Mouse (Mus musculus): Measurements from ENCODE around the gene Wscd1.

The Wscd1 gene

GRCm38 (mm10) chr11:71771074-71771473, 21.4 kb downstream of the Wscd1 start:
- H3K36me3 ChIP-seq (ENCODE audit: insufficient read depth, low read length): no peaks in the 10 kb centered on the region; the same call in 1 of the 2 replicates
- TF ChIP-seq CTCF (conservative IDR thresholded peaks at IDR 0.05; ENCODE audit: low read length): no peak
- H3K4me3 ChIP-seq (replicated peaks; ENCODE audit: low read length): no peak overlapping the region
- no peaks in the 10 kb centered on the region for H3K9me3 ChIP-seq (ENCODE audit: low read length)
- peaks cover 74% of the 10 kb centered on the region for H3K4me1 ChIP-seq (replicated peaks; ENCODE audit: low read depth, low read length)
- peaks cover 16% of the 10 kb centered on the region for H3K27me3 ChIP-seq (ENCODE audit: insufficient read depth, low read length)

DNA sequence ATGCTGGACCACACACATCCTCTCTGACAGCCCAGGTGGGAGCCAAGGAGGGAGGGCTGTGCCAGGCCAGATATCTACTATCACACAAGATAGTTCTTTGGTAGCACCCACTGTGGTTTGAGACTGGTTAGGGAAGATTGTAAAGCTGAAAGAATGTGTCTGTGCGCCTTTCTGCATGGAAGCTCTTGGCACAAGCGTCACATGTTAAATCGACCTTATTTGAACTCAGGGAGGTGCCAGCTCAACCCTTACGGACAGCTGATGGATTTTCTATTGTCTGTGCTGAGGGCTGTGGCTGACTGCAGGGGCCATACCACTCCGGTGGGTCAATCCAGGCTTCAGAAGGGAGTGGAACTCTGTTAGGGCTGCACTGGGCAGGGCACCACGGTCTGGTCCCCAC, 22.3 kb downstream of the Wscd1 start:
- Histone ChIP-seq H3K4me3 (replicated peaks; ENCODE audit: low read length) (no peak overlapping the region), H3K9me3 (ENCODE audit: low read length) (no peaks in the 10 kb centered on the region), H3K36me3 (ENCODE audit: insufficient read depth, low read length) (no peaks in the 10 kb centered on the region; the same call in 1 of the 2 replicates), H3K27me3 (ENCODE audit: insufficient read depth, low read length) (peaks cover 16% of the 10 kb centered on the region), H3K4me1 (replicated peaks; ENCODE audit: low read depth, low read length) (peaks cover 64% of the 10 kb centered on the region)
- no peak for TF ChIP-seq POU5F1 (IDR thresholded peaks at IDR 0.05; ENCODE audit: borderline replicate concordance, low read length)
- no peak for TF ChIP-seq CTCF (conservative IDR thresholded peaks at IDR 0.05; ENCODE audit: low read length)
- TF ChIP-seq NANOG (IDR thresholded peaks at IDR 0.05; ENCODE audit: borderline replicate concordance, low read length): no peak

- H3K27me3 ChIP-seq (ENCODE audit: insufficient read depth, low read length): peaks cover 16% of the 10 kb centered on the region
- H3K36me3 ChIP-seq (ENCODE audit: insufficient read depth, low read length): no peaks in the 10 kb centered on the region; the same call in 1 of the 2 replicates
- H3K4me3 ChIP-seq (replicated peaks; ENCODE audit: low read length): no peak overlapping the region
- no peaks in the 10 kb centered on the region for H3K9me3 ChIP-seq (ENCODE audit: low read length)
- H3K4me1 ChIP-seq (replicated peaks; ENCODE audit: low read depth, low read length): peaks cover 62% of the 10 kb centered on the region
- TF ChIP-seq CTCF (conservative IDR thresholded peaks at IDR 0.05; ENCODE audit: low read length) (no peak), POU5F1 (IDR thresholded peaks at IDR 0.05; ENCODE audit: borderline replicate concordance, low read length) (no peak), NANOG (IDR thresholded peaks at IDR 0.05; ENCODE audit: borderline replicate concordance, low read length) (no peak)
Observed at GRCm38 (mm10) chr11:71772802-71773201, 23.1 kb downstream of the Wscd1 start.

DNA sequence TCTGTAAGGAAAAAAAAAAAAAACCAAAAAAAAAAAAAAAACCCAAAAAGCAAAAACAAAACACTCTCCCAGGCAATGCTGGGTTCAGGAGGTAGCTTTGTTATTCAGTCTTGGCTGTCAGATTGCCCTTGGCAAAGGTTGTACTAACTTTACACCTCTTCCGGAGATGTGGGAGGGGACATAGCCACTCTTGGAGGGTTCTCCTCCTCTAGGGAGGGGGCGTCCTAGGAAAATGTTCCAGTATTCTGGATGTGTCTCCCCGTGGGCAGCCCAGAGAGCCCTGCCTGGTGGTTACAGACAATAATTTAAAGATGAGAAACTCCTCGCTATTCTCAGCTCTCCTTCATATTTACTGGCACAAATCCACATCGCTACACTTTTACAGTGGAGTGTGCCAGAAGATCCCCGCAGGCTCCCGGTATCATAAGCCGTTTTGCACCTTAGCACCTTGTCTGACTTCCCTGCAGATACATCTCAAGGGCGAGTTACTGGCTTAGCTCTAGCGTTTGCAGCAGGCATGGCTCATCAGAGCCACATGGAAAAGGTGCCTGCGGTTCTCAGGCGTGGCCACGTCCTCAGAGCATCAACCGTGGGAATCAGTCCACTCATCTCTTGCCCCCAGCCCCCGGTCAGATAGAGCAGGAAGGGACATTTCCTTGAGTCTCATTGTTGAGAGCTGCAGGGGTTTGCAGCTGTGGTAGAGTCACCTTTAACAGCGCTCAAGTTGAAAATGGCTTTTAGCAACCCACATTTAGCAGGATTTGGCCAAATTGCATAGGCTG, 24.5 kb downstream of the Wscd1 start:
- H3K4me1 ChIP-seq (replicated peaks; ENCODE audit: low read depth, low read length): peaks cover 61% of the 10 kb centered on the region
- TF ChIP-seq POU5F1 (IDR thresholded peaks at IDR 0.05; ENCODE audit: borderline replicate concordance, low read length) (peak; percentile 39; the same call in 1 of the 2 replicates), NANOG (IDR thresholded peaks at IDR 0.05; ENCODE audit: borderline replicate concordance, low read length) (no peak)
- H3K27me3 ChIP-seq (ENCODE audit: insufficient read depth, low read length): peaks cover 10% of the 10 kb centered on the region
- no peaks in the 10 kb centered on the region; the same call in 1 of the 2 replicates for H3K36me3 ChIP-seq (ENCODE audit: insufficient read depth, low read length)
- H3K4me3 ChIP-seq (replicated peaks; ENCODE audit: low read length): peak overlapping the region; percentile 24
- no peaks in the 10 kb centered on the region for H3K9me3 ChIP-seq (ENCODE audit: low read length)

DNA sequence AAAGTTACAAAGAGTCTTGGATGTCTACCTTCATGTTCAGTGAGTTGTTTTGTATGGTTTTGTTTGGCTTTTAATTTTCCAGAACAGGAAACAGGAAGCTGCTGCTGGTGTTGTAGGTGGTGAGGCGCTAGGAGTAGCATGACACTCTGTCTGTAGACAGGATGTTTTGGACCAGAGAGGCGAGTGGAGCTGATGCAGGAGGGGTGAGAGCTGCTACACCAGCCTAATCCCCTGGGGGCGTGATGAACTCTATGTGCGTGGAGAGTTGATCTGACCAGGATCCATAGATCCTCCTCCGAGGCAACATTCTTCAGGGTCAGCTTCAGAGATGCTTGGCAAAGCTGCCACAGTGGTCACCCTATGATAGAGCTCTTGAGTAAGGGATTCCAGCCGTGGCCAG, 25.3 kb downstream of the Wscd1 start:
- no peak for TF ChIP-seq POU5F1 (IDR thresholded peaks at IDR 0.05; ENCODE audit: borderline replicate concordance, low read length)
- no peak for TF ChIP-seq NANOG (IDR thresholded peaks at IDR 0.05; ENCODE audit: borderline replicate concordance, low read length)
- no peak for TF ChIP-seq CTCF (conservative IDR thresholded peaks at IDR 0.05; ENCODE audit: low read length)
- Histone ChIP-seq H3K4me3 (replicated peaks; ENCODE audit: low read length) (no peak overlapping the region), H3K4me1 (replicated peaks; ENCODE audit: low read depth, low read length) (peaks cover 53% of the 10 kb centered on the region)

DNA sequence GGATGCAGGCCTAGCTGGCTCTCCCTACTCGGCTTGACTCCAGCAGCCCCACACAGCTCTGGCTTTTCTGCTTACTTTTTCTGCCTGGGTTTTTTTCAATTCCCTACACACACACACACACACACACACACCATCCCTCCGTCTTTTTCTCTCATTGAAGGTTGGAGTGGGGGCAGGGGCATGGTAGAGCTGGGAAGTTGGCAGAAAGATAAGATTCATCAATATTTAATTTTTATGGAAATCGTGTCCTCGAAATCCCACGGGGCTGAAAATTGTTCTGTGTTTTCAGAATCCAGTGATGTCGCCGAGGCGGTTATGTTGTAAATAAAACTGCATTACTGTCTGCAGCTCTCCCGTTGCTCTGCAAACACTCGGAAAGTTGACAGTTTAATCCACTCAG, 29.9 kb downstream of the Wscd1 start:
- Histone ChIP-seq H3K27me3 (ENCODE audit: insufficient read depth, low read length) (peaks cover 17% of the 10 kb centered on the region), H3K36me3 (ENCODE audit: insufficient read depth, low read length) (no peaks in the 10 kb centered on the region), H3K4me1 (replicated peaks; ENCODE audit: low read depth, low read length) (peaks cover 29% of the 10 kb centered on the region), H3K4me3 (replicated peaks; ENCODE audit: low read length) (no peak overlapping the region), H3K9me3 (ENCODE audit: low read length) (no peaks in the 10 kb centered on the region)
- no peak for TF ChIP-seq NANOG (IDR thresholded peaks at IDR 0.05; ENCODE audit: borderline replicate concordance, low read length)
- TF ChIP-seq POU5F1 (IDR thresholded peaks at IDR 0.05; ENCODE audit: borderline replicate concordance, low read length): no peak
- TF ChIP-seq CTCF (conservative IDR thresholded peaks at IDR 0.05; ENCODE audit: low read length): no peak

More for the DNA sequence above, 25.3 kb downstream of the Wscd1 start:
- H3K9me3 ChIP-seq (ENCODE audit: low read length): no peaks in the 10 kb centered on the region
- H3K27me3 ChIP-seq (ENCODE audit: insufficient read depth, low read length): peaks cover 10% of the 10 kb centered on the region
- no peaks in the 10 kb centered on the region; the same call in 1 of the 2 replicates for H3K36me3 ChIP-seq (ENCODE audit: insufficient read depth, low read length)

GRCm38 (mm10) chr11:71781737-71782354, 32.1 kb downstream of the Wscd1 start:
- Histone ChIP-seq H3K4me3 (replicated peaks; ENCODE audit: low read length) (no peak overlapping the region), H3K4me1 (replicated peaks; ENCODE audit: low read depth, low read length) (peaks cover 14% of the 10 kb centered on the region), H3K27me3 (ENCODE audit: insufficient read depth, low read length) (peaks cover 10% of the 10 kb centered on the region), H3K36me3 (ENCODE audit: insufficient read depth, low read length) (no peaks in the 10 kb centered on the region), H3K9me3 (ENCODE audit: low read length) (no peaks in the 10 kb centered on the region)
- TF ChIP-seq CTCF (conservative IDR thresholded peaks at IDR 0.05; ENCODE audit: low read length) (no peak), POU5F1 (IDR thresholded peaks at IDR 0.05; ENCODE audit: borderline replicate concordance, low read length) (no peak), NANOG (IDR thresholded peaks at IDR 0.05; ENCODE audit: borderline replicate concordance, low read length) (no peak)

DNA sequence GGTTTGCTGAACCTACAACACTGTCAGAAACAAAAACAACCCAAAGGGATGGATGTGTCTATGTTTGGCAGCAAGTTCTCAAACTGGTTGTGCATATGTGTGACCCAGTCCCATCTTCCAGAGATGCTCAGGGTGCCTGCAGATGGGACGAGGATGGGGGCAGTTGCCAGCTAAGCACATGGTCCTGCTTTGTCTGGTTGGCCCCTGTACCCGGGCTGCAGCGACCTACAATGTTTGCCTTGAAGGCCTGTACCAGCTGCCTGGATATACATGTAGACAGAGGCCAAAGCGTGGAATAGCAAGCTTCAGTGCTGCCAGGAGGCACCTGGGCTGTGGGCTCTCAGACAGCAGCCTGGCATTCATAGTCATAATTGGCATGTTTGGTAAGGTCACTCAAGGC, 35.8 kb downstream of the Wscd1 start:
- Histone ChIP-seq H3K27me3 (ENCODE audit: insufficient read depth, low read length) (peaks cover 10% of the 10 kb centered on the region), H3K36me3 (ENCODE audit: insufficient read depth, low read length) (no peaks in the 10 kb centered on the region), H3K9me3 (ENCODE audit: low read length) (no peaks in the 10 kb centered on the region), H3K4me3 (replicated peaks; ENCODE audit: low read length) (no peak overlapping the region), H3K4me1 (replicated peaks; ENCODE audit: low read depth, low read length) (peaks cover 14% of the 10 kb centered on the region)
- TF ChIP-seq CTCF (conservative IDR thresholded peaks at IDR 0.05; ENCODE audit: low read length): no peak
- TF ChIP-seq NANOG (IDR thresholded peaks at IDR 0.05; ENCODE audit: borderline replicate concordance, low read length): no peak

Data from E14TG2a.4 (cell line).